Mouse (Mus musculus): ENCODE results near the gene Pbx4. TPM values are rescaled to one million over a fixed set of nuclear protein-coding genes. Genes with fewer than 3 reads are reported as not detected.

Gene Pbx4
- polyA plus RNA-seq, 1 experiment = 0.24 TPM

GRCm38 (mm10) chr8:69807236-69807635 is 25.1 kb upstream of the Pbx4 start:
- no peak for TF ChIP-seq TAL1 (IDR thresholded peaks at IDR 0.05; ENCODE audit: low read length)
- no peak for TF ChIP-seq GATA1 (IDR thresholded peaks at IDR 0.05; ENCODE audit: low read length)
- Histone ChIP-seq H3K4me3 (replicated peaks) (no peak overlapping the region), H3K9me3 (ENCODE audit: control insufficient read depth, low read length) (no peaks in the 10 kb centered on the region), H3K27me3 (ENCODE audit: control insufficient read depth) (no peaks in the 10 kb centered on the region), H3K4me1 (ENCODE audit: control insufficient read depth) (peaks cover 15% of the 10 kb centered on the region), H3K36me3 (ENCODE audit: control insufficient read depth) (peaks cover 60% of the 10 kb centered on the region)

DNA sequence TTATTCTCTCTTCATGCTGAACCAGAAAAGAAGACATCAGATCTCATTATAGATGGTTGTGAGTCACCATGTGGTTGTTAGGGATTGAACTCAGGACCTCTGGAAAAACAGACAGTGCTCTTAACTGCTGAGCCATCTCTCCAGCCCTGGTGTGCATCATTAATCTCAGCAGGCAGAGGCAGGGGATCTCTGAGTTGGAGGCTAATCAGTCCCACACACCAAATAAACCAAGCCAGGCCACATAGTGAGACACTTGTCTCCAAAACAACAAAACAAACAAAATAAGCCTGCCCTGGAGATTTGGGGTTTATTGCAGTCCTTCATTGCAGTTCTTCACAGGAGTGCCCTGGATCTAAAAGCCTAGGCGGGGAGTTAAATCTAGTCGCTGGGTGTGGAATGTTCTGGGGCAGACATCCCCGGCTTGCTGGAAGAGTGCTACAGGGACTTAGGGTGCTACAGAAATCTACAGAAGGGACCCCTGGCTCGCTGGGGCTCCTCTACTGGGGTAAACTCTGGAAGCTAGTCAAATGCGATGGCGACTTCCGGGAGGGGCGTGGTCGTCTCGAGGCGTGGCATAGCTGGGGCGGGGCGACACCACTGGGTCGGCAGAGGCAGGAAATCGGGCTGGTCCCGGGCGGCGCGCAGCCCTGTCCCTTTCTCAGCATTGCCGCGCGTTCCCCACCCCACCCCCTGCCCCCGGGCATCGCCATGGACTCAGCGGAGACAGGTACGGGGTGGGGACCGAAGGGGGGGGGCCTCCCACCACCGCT is 24.0 kb upstream of the Pbx4 start, which contains the start of gene Gmip:
Gmip (plus strand) TSS at position 586 of the 770 bp plus-strand sequence.
- Histone ChIP-seq H3K4me3 (replicated peaks) (peak within 1 kb of the TSS; percentile 59), H3K27me3 (ENCODE audit: control insufficient read depth) (no peaks in the 10 kb centered on the region), H3K36me3 (ENCODE audit: control insufficient read depth) (peaks cover 49% of the 10 kb centered on the region), H3K4me1 (ENCODE audit: control insufficient read depth) (peaks cover 15% of the 10 kb centered on the region), H3K9me3 (ENCODE audit: control insufficient read depth, low read length) (no peaks in the 10 kb centered on the region)
- no peak for TF ChIP-seq GATA1 (IDR thresholded peaks at IDR 0.05; ENCODE audit: low read length)
- no peak for TF ChIP-seq TAL1 (IDR thresholded peaks at IDR 0.05; ENCODE audit: low read length)

- TF ChIP-seq GATA1 (IDR thresholded peaks at IDR 0.05; ENCODE audit: low read length) (no peak), TAL1 (IDR thresholded peaks at IDR 0.05; ENCODE audit: low read length) (no peak)
- no peaks in the 10 kb centered on the region for H3K27me3 ChIP-seq (ENCODE audit: control insufficient read depth)
- H3K4me1 ChIP-seq (ENCODE audit: control insufficient read depth) = peaks cover 15% of the 10 kb centered on the region
- peak overlapping the region; percentile 59 for H3K4me3 ChIP-seq (replicated peaks)
- H3K36me3 ChIP-seq (ENCODE audit: control insufficient read depth) = peaks cover 43% of the 10 kb centered on the region
- H3K9me3 ChIP-seq (ENCODE audit: control insufficient read depth, low read length) = no peaks in the 10 kb centered on the region
Observed at GRCm38 (mm10) chr8:69808864-69809403, 23.4 kb upstream of the Pbx4 start.

- Histone ChIP-seq H3K36me3 (ENCODE audit: control insufficient read depth) (peaks cover 37% of the 10 kb centered on the region), H3K4me3 (replicated peaks) (no peak overlapping the region), H3K4me1 (ENCODE audit: control insufficient read depth) (peaks cover 15% of the 10 kb centered on the region), H3K27me3 (ENCODE audit: control insufficient read depth) (no peaks in the 10 kb centered on the region), H3K9me3 (ENCODE audit: control insufficient read depth, low read length) (no peaks in the 10 kb centered on the region)
- TF ChIP-seq TAL1 (IDR thresholded peaks at IDR 0.05; ENCODE audit: low read length) (no peak), GATA1 (IDR thresholded peaks at IDR 0.05; ENCODE audit: low read length) (no peak)
Observed at GRCm38 (mm10) chr8:69809820-69810219, 22.5 kb upstream of the Pbx4 start.

DNA sequence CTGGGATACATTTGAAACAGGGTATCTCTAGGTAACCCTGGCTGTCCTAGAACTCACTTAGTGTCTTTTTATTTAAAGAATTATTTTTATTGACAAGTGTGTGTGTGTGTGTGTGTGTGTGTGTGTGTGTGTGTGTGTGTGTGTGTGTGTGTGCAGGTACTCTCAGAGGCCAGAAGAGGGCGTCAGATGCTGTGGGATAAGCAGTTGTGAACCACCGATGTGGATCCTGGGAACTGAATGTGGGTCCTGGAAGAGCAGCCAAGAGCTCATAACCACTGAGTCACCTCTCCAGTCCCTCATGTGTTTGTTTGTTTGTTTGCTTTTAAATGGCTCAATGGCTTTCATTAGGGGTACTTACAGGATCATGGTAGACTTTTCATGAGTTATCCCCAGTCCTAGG is 17.4 kb upstream of the Pbx4 start:
- Histone ChIP-seq H3K4me1 (ENCODE audit: control insufficient read depth) (no peaks in the 10 kb centered on the region), H3K4me3 (replicated peaks) (no peak overlapping the region), H3K27me3 (ENCODE audit: control insufficient read depth) (no peaks in the 10 kb centered on the region), H3K9me3 (ENCODE audit: control insufficient read depth, low read length) (no peaks in the 10 kb centered on the region), H3K36me3 (ENCODE audit: control insufficient read depth) (peaks cover 15% of the 10 kb centered on the region)
- TF ChIP-seq TAL1 (IDR thresholded peaks at IDR 0.05; ENCODE audit: low read length) (no peak), GATA1 (IDR thresholded peaks at IDR 0.05; ENCODE audit: low read length) (no peak)

- peaks cover 15% of the 10 kb centered on the region for H3K36me3 ChIP-seq (ENCODE audit: control insufficient read depth)
- no peak overlapping the region for H3K4me3 ChIP-seq (replicated peaks)
- no peaks in the 10 kb centered on the region for H3K9me3 ChIP-seq (ENCODE audit: control insufficient read depth, low read length)
- no peaks in the 10 kb centered on the region for H3K4me1 ChIP-seq (ENCODE audit: control insufficient read depth)
- TF ChIP-seq GATA1 (IDR thresholded peaks at IDR 0.05; ENCODE audit: low read length) (no peak), TAL1 (IDR thresholded peaks at IDR 0.05; ENCODE audit: low read length) (no peak)
- no peaks in the 10 kb centered on the region for H3K27me3 ChIP-seq (ENCODE audit: control insufficient read depth)
Observed at GRCm38 (mm10) chr8:69815396-69815795, 16.9 kb upstream of the Pbx4 start.

- Histone ChIP-seq H3K36me3 (ENCODE audit: control insufficient read depth) (peaks cover 13% of the 10 kb centered on the region), H3K4me3 (replicated peaks) (no peak overlapping the region), H3K9me3 (ENCODE audit: control insufficient read depth, low read length) (no peaks in the 10 kb centered on the region), H3K27me3 (ENCODE audit: control insufficient read depth) (peaks cover 13% of the 10 kb centered on the region), H3K4me1 (ENCODE audit: control insufficient read depth) (peaks cover 12% of the 10 kb centered on the region)
- TF ChIP-seq TAL1 (IDR thresholded peaks at IDR 0.05; ENCODE audit: low read length) = no peak
- TF ChIP-seq GATA1 (IDR thresholded peaks at IDR 0.05; ENCODE audit: low read length) = no peak
Observed at GRCm38 (mm10) chr8:69820466-69820865, 11.8 kb upstream of the Pbx4 start.

DNA sequence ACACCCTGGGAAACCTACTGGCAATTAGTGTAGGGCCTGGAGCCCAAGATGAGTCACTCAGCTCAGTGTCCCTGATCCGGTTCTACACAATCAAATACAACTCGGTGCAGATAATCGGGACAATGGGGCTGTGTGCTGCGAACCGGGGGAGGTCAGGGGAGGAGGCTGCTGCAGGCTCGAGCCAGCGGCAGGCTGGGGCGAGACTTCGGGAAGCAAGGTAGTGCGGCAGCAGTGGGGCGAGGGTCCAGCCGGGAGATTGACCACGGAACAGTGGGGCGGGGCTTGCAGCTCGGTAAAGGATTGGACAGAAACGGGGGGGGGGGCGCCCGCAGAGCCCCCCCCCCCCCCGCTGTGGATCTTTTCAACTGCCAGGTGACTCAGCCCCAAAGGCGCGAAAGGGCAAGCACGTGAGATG is 10.3 kb upstream of the Pbx4 start:
- TF ChIP-seq TAL1 (IDR thresholded peaks at IDR 0.05; ENCODE audit: low read length) (no peak), GATA1 (IDR thresholded peaks at IDR 0.05; ENCODE audit: low read length) (no peak)
- peaks cover 9% of the 10 kb centered on the region for H3K36me3 ChIP-seq (ENCODE audit: control insufficient read depth)

GRCm38 (mm10) chr8:69822386-69823191 is 9.7 kb upstream of the Pbx4 start, which contains the start of gene Lpar2:
Gene Lpar2, plus strand, starts transcription at chr8:69822429.
- H3K4me1 ChIP-seq (ENCODE audit: control insufficient read depth) = peaks cover 12% of the 10 kb centered on the region
- TF ChIP-seq GATA1 (IDR thresholded peaks at IDR 0.05; ENCODE audit: low read length) (no peak), TAL1 (IDR thresholded peaks at IDR 0.05; ENCODE audit: low read length) (no peak)
- H3K36me3 ChIP-seq (ENCODE audit: control insufficient read depth) = peaks cover 4% of the 10 kb centered on the region
- no peaks in the 10 kb centered on the region for H3K9me3 ChIP-seq (ENCODE audit: control insufficient read depth, low read length)
- H3K4me3 ChIP-seq (replicated peaks) = peak within 1 kb of the TSS; percentile 56
- peaks cover 13% of the 10 kb centered on the region for H3K27me3 ChIP-seq (ENCODE audit: control insufficient read depth)

More for the DNA sequence above, 10.3 kb upstream of the Pbx4 start:
- Histone ChIP-seq H3K27me3 (ENCODE audit: control insufficient read depth) (peaks cover 13% of the 10 kb centered on the region), H3K4me3 (replicated peaks) (peak overlapping the region; percentile 56), H3K4me1 (ENCODE audit: control insufficient read depth) (peaks cover 12% of the 10 kb centered on the region), H3K9me3 (ENCODE audit: control insufficient read depth, low read length) (no peaks in the 10 kb centered on the region)
